Mouse (Mus musculus): Measurements from ENCODE around the gene Ovol3.
A peak's percentile ranks its signal among the peaks of the same experiment; 100 is the strongest.

Ovol3 gene

DNA sequence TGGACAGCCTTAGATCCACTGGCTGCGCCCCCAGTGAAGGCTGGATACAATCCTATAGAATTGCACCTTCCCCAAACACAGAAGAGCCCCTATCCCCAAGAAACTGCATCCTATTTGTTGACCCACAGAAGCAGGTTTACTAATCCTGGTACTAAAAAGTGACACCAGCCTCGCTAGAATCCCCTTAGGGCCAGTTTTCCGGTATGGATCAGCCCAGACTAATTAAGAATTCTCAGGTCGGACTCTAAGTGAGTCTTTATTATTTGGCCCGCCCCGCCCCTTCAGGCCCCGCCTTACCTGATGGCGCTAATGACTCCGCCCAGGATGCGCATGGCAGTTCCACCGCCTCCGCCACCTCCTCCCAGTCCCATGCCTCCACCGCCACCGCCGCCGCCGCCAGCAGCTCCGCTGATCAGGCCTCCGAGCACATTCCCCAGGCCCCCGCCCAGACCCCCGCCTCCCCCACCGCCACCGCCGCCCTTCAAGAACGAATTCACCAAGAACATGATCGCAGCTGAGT is 41.9 kb downstream of the Ovol3 start:
- peak; percentile 80 for DNase-seq

DNA sequence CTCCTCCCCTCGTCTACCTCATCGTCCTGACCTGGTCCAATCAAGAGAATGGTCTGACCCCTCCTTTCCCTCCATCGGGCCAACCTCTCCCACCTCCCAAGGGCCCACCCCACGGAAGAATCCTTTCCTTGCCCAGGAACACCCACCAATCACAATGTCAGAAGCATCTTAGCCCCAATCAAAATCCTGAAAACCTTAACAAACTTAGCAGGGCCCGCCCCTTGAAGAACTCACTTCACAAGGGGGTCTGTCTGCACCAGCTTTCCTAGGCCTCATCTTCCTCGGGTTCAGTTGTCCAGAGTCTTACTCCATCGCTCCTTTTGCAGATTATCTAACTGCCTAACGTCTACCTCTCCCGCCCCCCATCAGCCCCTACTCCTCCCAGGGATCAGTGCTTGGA is 42.5 kb downstream of the Ovol3 start:
- no peak for DNase-seq

DNA sequence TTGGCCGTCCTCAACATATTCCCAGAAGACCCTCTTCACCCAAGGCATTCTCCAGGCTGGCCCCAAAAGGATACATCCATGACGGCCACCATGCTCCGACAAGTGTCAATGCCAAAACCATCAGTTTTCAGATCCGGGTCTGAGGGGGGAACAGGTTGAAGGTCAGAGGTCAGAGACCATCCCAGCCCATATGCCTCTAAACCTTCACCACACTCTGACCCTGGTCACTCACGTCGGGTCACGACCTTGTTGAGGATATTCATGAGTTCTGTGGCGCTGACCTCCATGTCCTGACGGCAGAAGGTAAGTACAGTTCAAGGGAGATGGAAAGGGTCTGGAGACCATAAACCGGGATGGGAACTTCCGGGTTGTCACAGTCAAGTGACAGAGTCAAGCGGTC is 43.4 kb downstream of the Ovol3 start:
- no peak for DNase-seq

DNA sequence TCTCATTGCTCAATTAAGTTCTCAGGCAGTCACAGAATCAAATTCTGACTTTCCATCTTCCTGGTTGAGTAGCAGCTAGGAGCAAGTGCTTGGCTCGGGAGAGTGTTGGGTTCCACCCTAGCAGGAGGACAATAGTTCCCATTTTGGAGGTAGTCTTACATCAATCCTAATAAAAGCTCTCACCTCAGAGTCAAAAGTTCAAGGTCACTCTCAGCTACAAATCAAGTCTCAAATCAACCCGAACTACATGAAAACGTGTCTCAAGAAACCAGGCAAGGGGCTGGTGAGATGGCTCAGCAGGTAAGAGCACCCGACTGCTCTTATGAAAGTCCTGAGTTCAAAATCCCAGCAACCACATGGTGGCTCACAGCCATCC is 46.4 kb downstream of the Ovol3 start:
- no peak for DNase-seq

DNA sequence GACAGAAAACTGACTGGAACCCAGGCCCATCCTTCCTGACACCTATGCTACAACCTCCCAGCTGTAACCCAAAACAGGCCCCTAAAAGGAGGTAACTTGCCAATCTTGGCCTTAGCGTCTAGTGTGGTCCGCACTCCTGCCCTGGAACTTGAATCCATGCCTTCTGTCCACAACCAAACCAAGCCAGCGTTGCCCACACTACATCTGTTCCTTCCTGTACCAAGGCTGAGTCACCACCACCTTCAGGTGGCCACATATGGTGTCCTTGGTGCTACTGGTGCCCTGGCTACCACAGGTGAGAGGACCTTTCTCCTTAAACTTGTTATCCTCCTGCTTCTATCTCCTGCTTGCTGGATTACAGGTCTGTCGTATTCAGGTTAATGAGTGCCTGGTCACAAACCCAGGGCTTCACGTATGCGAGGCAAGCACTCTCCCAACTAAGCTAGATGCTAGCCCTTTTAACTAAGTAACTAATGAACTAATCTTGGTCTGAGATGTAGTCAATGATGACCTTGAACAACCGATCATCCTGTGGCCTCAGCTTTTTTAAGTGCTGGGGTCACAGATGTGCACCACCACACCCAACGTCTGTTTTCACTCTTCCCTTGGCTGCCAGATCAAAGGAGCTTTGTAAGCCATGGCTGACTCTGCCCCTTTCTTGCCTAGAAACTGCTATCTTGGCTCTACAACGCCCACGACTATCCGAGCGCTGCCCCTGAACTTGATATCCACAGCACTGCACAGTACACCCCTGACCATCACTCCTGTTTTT is 47.0 kb downstream of the Ovol3 start:
- DNase-seq = no peak

DNA sequence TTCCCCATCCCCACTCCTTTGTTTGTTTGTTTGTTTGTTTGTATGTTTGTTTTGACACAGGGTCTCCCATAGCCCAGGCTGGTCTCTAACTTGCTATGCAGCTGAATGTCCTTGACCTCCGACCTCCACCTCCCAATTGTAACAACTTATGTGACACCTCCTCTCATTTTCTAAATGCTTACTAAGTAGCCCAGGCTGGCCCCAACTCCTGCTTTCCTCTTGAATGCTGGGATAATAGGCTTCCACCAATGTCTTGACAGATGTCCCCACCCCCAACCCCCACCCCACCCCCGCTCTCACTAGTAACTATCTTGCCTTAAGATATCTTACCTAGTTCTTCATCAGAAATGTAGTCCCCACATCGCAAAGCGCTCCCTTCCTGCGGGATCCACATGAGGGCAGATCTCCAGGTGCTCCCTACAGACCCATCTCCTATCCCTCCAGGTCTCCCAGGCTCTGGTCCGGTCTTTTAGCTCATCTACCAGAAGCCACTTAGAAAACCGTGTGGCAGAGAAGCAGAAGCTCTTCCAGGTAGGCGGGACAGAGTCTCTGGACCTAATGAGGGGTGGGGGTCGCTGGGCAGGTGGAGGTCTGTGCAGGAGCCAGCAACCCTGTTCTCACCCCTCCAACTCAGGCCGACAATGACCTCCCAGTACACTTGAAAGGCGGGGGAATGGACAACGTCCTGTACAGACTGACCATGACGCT is 50.7 kb downstream of the Ovol3 start:
- DNase-seq = no peak

DNA sequence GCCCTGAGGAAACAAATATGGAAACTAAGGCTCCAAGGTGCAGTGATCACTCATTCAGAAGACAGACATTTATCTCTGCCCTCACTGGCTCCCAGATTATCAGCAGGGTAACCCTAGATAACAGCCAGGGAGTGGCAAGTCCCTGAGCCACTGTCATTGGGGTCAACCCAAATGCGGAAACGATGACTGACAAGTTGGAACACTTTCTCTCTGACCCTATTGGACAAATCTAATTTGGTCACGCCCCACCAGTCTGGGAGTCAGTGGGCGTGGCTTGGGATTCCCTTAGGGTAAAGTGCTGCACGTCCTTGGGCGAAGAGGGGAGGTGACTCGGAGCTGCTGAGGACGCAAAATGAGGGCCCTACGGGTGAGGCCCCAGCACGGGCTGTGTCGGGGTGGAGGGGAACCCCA is 51.6 kb downstream of the Ovol3 start, which contains the start of gene Cox7a1:
Gene Cox7a1 (plus strand): TSS at position 266 of the 411 bp plus-strand sequence.
- peak; percentile 66 for DNase-seq
